Comparison of ENCODE assay signal across 20 mouse cellular contexts in the genomic region with DNA sequence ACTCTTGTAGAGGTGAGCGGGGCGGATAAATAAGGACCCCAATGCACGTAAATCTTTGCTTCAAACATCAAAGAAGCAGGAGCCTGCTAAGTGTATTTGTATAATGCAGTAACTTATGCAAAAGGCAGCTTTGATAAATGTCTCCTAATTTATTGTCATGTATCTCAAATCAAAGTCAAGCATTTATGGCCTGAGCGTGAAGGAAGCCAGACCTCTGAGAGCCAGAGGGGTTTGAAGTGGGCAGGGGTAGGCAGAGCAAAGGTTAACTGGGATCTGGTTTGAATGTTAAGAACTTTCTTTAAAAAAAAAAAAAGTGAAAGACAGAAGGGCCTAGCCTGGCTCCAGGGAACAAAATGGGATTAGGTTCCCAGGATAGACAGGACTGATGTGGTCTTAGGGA.
A peak's percentile ranks its signal among the peaks of the same experiment; 100 is the strongest.
DNase-seq lines count a peak whose midpoint lies in the region; ATAC-seq lines count a peak whose summit lies in the region.
"Had no signal": no experiment of that assay in that cellular context is flagged by ENCODE, and none has a peak within 500 bp of the region (broad histone marks: within the 10 kb centered on the region; RNA-seq: fewer than 3 reads in every experiment).

No protein-coding gene starts in this region.

- peaks cover 26% of the 10 kb centered on the region for H3K27me3 ChIP-seq in limb, embryonic 11.5 days (ENCODE audit: control insufficient read depth, insufficient read depth, low read length)
- H3K27me3 ChIP-seq in heart, embryonic 11.5 days (ENCODE audit: control insufficient read depth, insufficient read depth, low read length): 0 out of 2 replicates have a peak, but pooled peaks cover 3% of the 10 kb centered on the region
- 0 out of 2 replicates have a peak, but pooled peaks cover 6% of the 10 kb centered on the region for H3K27me3 ChIP-seq in liver, embryonic 12.5 days (replicated peaks)
- H3K27me3 ChIP-seq: forebrain, embryonic 15.5 days had no signal

- H3K4me3 ChIP-seq in limb, embryonic 11.5 days (ENCODE audit: low read depth, low read length): no peak overlapping the region
- no peak overlapping the region for H3K4me3 ChIP-seq in heart, embryonic 11.5 days (ENCODE audit: low read depth, low read length)
- no peak overlapping the region for H3K4me3 ChIP-seq in liver, embryonic 12.5 days
- H3K4me3 ChIP-seq: embryonic facial prominence, embryonic 10.5 days; embryonic facial prominence, embryonic 12.5 days; forebrain, embryonic 13.5 days; forebrain, embryonic 15.5 days had no signal

- DNase-seq in embryo, embryonic 10.5 days (ENCODE audit: low spot score): peak; percentile 41
- peak; percentile 46 for DNase-seq in embryo, embryonic 11 days
- DNase-seq in hindlimb bud, embryonic 11.5 days (ENCODE audit: extremely low spot score, low read depth, low spot score): peak; percentile 70
- DNase-seq in limb, embryonic 11.5 days (ENCODE audit: low spot score): peak; percentile 72
- DNase-seq: adrenal gland, adult 8-10 months; adrenal gland, postnatal 14 days; adrenal gland, postnatal 36 days; cerebellum, adult 11-12 months; cerebellum, adult 2 months; cerebellum, adult 9-10 months; cerebellum, postnatal 10 days; cerebellum, postnatal 25 days; forebrain, postnatal 0 days had no signal

- H3K4me1 ChIP-seq in limb, embryonic 11.5 days (ENCODE audit: control insufficient read depth, insufficient read depth, low read length): peaks cover 14% of the 10 kb centered on the region
- no peaks in the 10 kb centered on the region for H3K4me1 ChIP-seq in heart, embryonic 11.5 days (ENCODE audit: control insufficient read depth, insufficient read depth, low read length)
- H3K4me1 ChIP-seq in liver, embryonic 12.5 days: no peaks in the 10 kb centered on the region
- H3K4me1 ChIP-seq: forebrain, embryonic 13.5 days had no signal

- no peaks in the 10 kb centered on the region for H3K9me3 ChIP-seq in limb, embryonic 11.5 days (ENCODE audit: control insufficient read depth, low read length)
- H3K9me3 ChIP-seq in heart, embryonic 11.5 days (replicated peaks; ENCODE audit: control insufficient read depth, low read length): no peaks in the 10 kb centered on the region
- no peaks in the 10 kb centered on the region for H3K9me3 ChIP-seq in liver, embryonic 12.5 days (replicated peaks)
- H3K9me3 ChIP-seq: embryonic facial prominence, embryonic 10.5 days; embryonic facial prominence, embryonic 12.5 days; forebrain, embryonic 13.5 days; forebrain, embryonic 15.5 days had no signal

- 18% methylated on average over 4 of the region's 4 CpGs for WGBS in limb, embryonic 11.5 days
- 90% methylated on average over 4 of the region's 4 CpGs for WGBS in heart, embryonic 11.5 days (ENCODE audit: insufficient replicate concordance)
- 74% methylated on average over 4 of the region's 4 CpGs for WGBS in liver, embryonic 12.5 days (ENCODE audit: insufficient replicate concordance)

- H3K36me3 ChIP-seq in limb, embryonic 11.5 days (ENCODE audit: control insufficient read depth, insufficient read depth, low read length): no peaks in the 10 kb centered on the region
- no peaks in the 10 kb centered on the region for H3K36me3 ChIP-seq in heart, embryonic 11.5 days (ENCODE audit: control insufficient read depth, insufficient read depth, low read length)
- no peaks in the 10 kb centered on the region for H3K36me3 ChIP-seq in liver, embryonic 12.5 days
- H3K36me3 ChIP-seq: embryonic facial prominence, embryonic 10.5 days; embryonic facial prominence, embryonic 12.5 days; forebrain, embryonic 15.5 days had no signal

- ATAC-seq in limb, embryonic 11.5 days (ENCODE audit: insufficient number of reproducible peaks, low FRiP score, low TSS enrichment, low read depth): no peak
- ATAC-seq in heart, embryonic 11.5 days (replicated peaks; ENCODE audit: insufficient number of reproducible peaks, low FRiP score, low TSS enrichment): no peak
- no peak for ATAC-seq in activated CD4-positive, CD25-positive, alpha-beta regulatory T cell, adult 4 months
- ATAC-seq in liver, embryonic 12.5 days: no peak
- ATAC-seq: forebrain, embryonic 13.5 days; forebrain, embryonic 15.5 days; forebrain, postnatal 0 days had no signal

- no peak overlapping the region for H3K27ac ChIP-seq in limb, embryonic 11.5 days (replicated peaks; ENCODE audit: low read depth, low read length)
- no peak overlapping the region for H3K27ac ChIP-seq in heart, embryonic 11.5 days (ENCODE audit: low read depth, low read length)
- no peak overlapping the region for H3K27ac ChIP-seq in liver, embryonic 12.5 days
- H3K27ac ChIP-seq: embryonic facial prominence, embryonic 10.5 days; embryonic facial prominence, embryonic 12.5 days; forebrain, embryonic 13.5 days; forebrain, embryonic 15.5 days had no signal

- no peak overlapping the region for H3K4me2 ChIP-seq in limb, embryonic 11.5 days (ENCODE audit: low read depth, severe bottlenecking)
- no peak overlapping the region for H3K4me2 ChIP-seq in heart, embryonic 11.5 days
- H3K4me2 ChIP-seq in liver, embryonic 12.5 days: no peak overlapping the region
- H3K4me2 ChIP-seq: embryonic facial prominence, embryonic 12.5 days; forebrain, embryonic 13.5 days; forebrain, embryonic 15.5 days had no signal

- H3K9ac ChIP-seq in limb, embryonic 11.5 days (ENCODE audit: low read length): no peak overlapping the region
- no peak overlapping the region for H3K9ac ChIP-seq in heart, embryonic 11.5 days (ENCODE audit: low read depth, low read length)
- no peak overlapping the region for H3K9ac ChIP-seq in liver, embryonic 12.5 days
- H3K9ac ChIP-seq: embryonic facial prominence, embryonic 12.5 days; forebrain, embryonic 13.5 days; forebrain, embryonic 15.5 days; forebrain, postnatal 0 days had no signal
